Mouse (Mus musculus): ENCODE results near the gene Gla.

Gene Gla

GRCm38 (mm10) chrX:134600659-134601379 lies at the start of gene Gla, which contains the start of gene Hnrnph2:
Gene Gla, minus strand, starts transcription at chrX:134601125.
Gene Hnrnph2, plus strand, starts transcription at chrX:134601179.
- peak; percentile 77 to 89 for DNase-seq (ENCODE audit: low spot score in 2 of 2)

- peak; percentile 46 to 75 for DNase-seq (ENCODE audit: low spot score in 2 of 2)
Observed at GRCm38 (mm10) chrX:134648031-134648692, 47.2 kb upstream of the Gla start.

GRCm38 (mm10) chrX:134647421-134647820 lies 46.5 kb upstream of the Gla start:
- no peak for DNase-seq (ENCODE audit: low spot score in 2 of 2)

GRCm38 (mm10) chrX:134646338-134646737 lies 45.4 kb upstream of the Gla start:
- DNase-seq (ENCODE audit: low spot score in 2 of 2) = no peak

- DNase-seq (ENCODE audit: low spot score in 2 of 2) = no peak
Observed at GRCm38 (mm10) chrX:134641000-134641760, 40.3 kb upstream of the Gla start.

GRCm38 (mm10) chrX:134635860-134636259 lies 34.9 kb upstream of the Gla start:
- no peak for DNase-seq (ENCODE audit: low spot score in 2 of 2)

- no peak for DNase-seq (ENCODE audit: low spot score in 2 of 2)
Observed at GRCm38 (mm10) chrX:134635111-134635510, 34.2 kb upstream of the Gla start.

- no peak for DNase-seq (ENCODE audit: low spot score in 2 of 2)
Observed at GRCm38 (mm10) chrX:134632710-134633109, 31.8 kb upstream of the Gla start.

GRCm38 (mm10) chrX:134628200-134628599 lies 27.3 kb upstream of the Gla start:
- no peak for DNase-seq (ENCODE audit: low spot score in 2 of 2)

- DNase-seq (ENCODE audit: low spot score in 2 of 2) = no peak
Observed at GRCm38 (mm10) chrX:134623350-134623749, 22.4 kb upstream of the Gla start.

GRCm38 (mm10) chrX:134621685-134622084 lies 20.8 kb upstream of the Gla start:
- no peak for DNase-seq (ENCODE audit: low spot score in 2 of 2)

- DNase-seq (ENCODE audit: low spot score in 2 of 2) = no peak
Observed at GRCm38 (mm10) chrX:134620254-134620865, 19.4 kb upstream of the Gla start.

- DNase-seq (ENCODE audit: low spot score in 2 of 2) = no peak
Observed at GRCm38 (mm10) chrX:134619695-134620094, 18.8 kb upstream of the Gla start.

- peak; percentile 28 to 60 for DNase-seq (ENCODE audit: low spot score in 2 of 2)
Observed at GRCm38 (mm10) chrX:134614306-134614705, 13.4 kb upstream of the Gla start.

GRCm38 (mm10) chrX:134612285-134612959 lies 11.5 kb upstream of the Gla start:
- peak; percentile 20 to 44 for DNase-seq (ENCODE audit: low spot score in 2 of 2)

GRCm38 (mm10) chrX:134610984-134611383 lies 10.1 kb upstream of the Gla start:
- DNase-seq (ENCODE audit: low spot score in 2 of 2) = no peak

- DNase-seq (ENCODE audit: low spot score in 2 of 2) = no peak
Observed at GRCm38 (mm10) chrX:134609472-134609871, 8.5 kb upstream of the Gla start.

GRCm38 (mm10) chrX:134601380-134602120 lies 625 bp upstream of the Gla start:
- no peak for DNase-seq (ENCODE audit: low spot score in 2 of 2)

- DNase-seq (ENCODE audit: low spot score in 2 of 2) = no peak
Observed at GRCm38 (mm10) chrX:134599922-134600565, 881 bp downstream of the Gla start.

GRCm38 (mm10) chrX:134589836-134590235 lies 11.1 kb downstream of the Gla start:
- DNase-seq (ENCODE audit: low spot score in 2 of 2) = no peak

All from spleen, postnatal 10 days (tissue).